Comparison of ENCODE assay signal across 27 mouse cellular contexts in the genomic region with DNA sequence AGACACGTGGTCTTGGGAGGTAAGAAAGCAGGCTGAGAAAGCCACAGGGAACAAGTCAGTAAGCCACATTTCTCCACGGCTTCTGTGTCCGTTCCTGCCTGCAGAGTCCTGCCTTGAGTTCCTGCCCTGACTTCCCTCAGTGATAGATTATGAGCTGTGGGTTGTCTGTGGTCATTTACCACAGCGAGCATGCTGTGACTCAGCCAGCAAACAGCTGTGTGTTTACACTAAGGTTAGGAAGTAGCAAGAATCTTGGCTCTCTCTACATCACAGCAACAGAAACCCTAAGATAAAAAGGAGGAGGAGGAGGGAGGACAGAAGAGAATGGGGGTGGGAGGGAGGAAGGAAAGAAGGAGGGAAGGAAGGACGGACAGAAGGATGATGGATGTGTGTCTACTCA. TPM values are rescaled to one million over a fixed set of nuclear protein-coding genes. Genes with fewer than 3 reads are reported as not detected.
DNase-seq lines count a peak whose midpoint lies in the region; ATAC-seq and TF ChIP-seq lines count a peak whose summit lies in the region.
"Had no signal": no experiment of that assay in that cellular context is flagged by ENCODE, and none has a peak within 500 bp of the region (broad histone marks: within the 10 kb centered on the region; RNA-seq: fewer than 3 reads in every experiment).

No protein-coding gene starts in this region.

- no peaks in the 10 kb centered on the region; the same call in 1 of the 2 replicates for H3K27me3 ChIP-seq in lung, embryonic 16.5 days (ENCODE audit: control insufficient read depth, insufficient read depth, low read depth, low read length)
- no peaks in the 10 kb centered on the region for H3K27me3 ChIP-seq in stomach, postnatal 0 days (ENCODE audit: control insufficient read depth, insufficient read depth, low read length)
- no peaks in the 10 kb centered on the region for H3K27me3 ChIP-seq in thymus, adult 2 months (ENCODE audit: control insufficient read depth, insufficient read depth, low read length)
- H3K27me3 ChIP-seq: embryonic facial prominence, embryonic 15.5 days; heart, embryonic 12.5 days; Patski had no signal

- ATAC-seq in lung, embryonic 16.5 days (ENCODE audit: low read depth) = peak; percentile 63
- 0 out of 2 replicates have a peak, but pooled peaks have one; percentile 15 for ATAC-seq in common myeloid progenitor, adult 5-6 weeks (replicated peaks; ENCODE audit: low read depth, poor library complexity, severe bottlenecking)
- peak; percentile 52; the same call in 1 of the 2 replicates for ATAC-seq in stomach, postnatal 0 days (ENCODE audit: low FRiP score, low TSS enrichment)
- ATAC-seq: activated CD4-positive, CD25-positive, alpha-beta regulatory T cell, adult 4 months; CD4-positive, CD25-positive, alpha-beta regulatory T cell, adult 4 months; forebrain, postnatal 0 days; Patski had no signal

- H3K9ac ChIP-seq in lung, embryonic 16.5 days (ENCODE audit: low read length) = no peak overlapping the region
- H3K9ac ChIP-seq in stomach, postnatal 0 days (ENCODE audit: low read length) = no peak overlapping the region
- H3K9ac ChIP-seq: embryonic facial prominence, embryonic 15.5 days; forebrain, embryonic 12.5 days; forebrain, postnatal 0 days; heart, embryonic 12.5 days; hindbrain, embryonic 14.5 days had no signal

- H3K27ac ChIP-seq in lung, embryonic 16.5 days (ENCODE audit: low read length) = no peak overlapping the region
- no peak overlapping the region for H3K27ac ChIP-seq in stomach, postnatal 0 days (replicated peaks)
- H3K27ac ChIP-seq in thymus, adult 2 months (ENCODE audit: control insufficient read depth, insufficient read depth, low read length) = no peak overlapping the region
- H3K27ac ChIP-seq: embryonic facial prominence, embryonic 15.5 days; forebrain, embryonic 12.5 days; hindbrain, embryonic 10.5 days; hindbrain, embryonic 14.5 days had no signal

- no peak for TF ChIP-seq EP300 in stomach, postnatal 0 days (optimal IDR thresholded peaks at IDR 0.05)

- DNase-seq in lung, postnatal 25 days (ENCODE audit: low spot score) = no peak
- peak; percentile 19 for DNase-seq in urinary bladder, postnatal 14 days (ENCODE audit: low spot score)
- DNase-seq in urinary bladder, adult 18-20 months (ENCODE audit: low spot score in 2 of 2) = no peak
- DNase-seq in stomach, postnatal 0 days (ENCODE audit: low spot score) = no peak
- no peak for DNase-seq in testis, postnatal 14 days (ENCODE audit: low spot score)
- no peak for DNase-seq in thymus, adult 2 months
- DNase-seq: adrenal gland, adult 2 months; adrenal gland, postnatal 25 days; B cell, adult 2 months; cerebellum, adult 18-20 months; cerebellum, adult 9-11 months; cerebellum, postnatal 36 days; embryo, embryonic 11 days; forebrain, postnatal 0 days; gastrocnemius, postnatal 25 days had no signal

- H3K9me3 ChIP-seq in lung, embryonic 16.5 days (ENCODE audit: control insufficient read depth, low read length) = no peaks in the 10 kb centered on the region
- H3K9me3 ChIP-seq in stomach, postnatal 0 days (ENCODE audit: control insufficient read depth, low read length) = no peaks in the 10 kb centered on the region
- H3K9me3 ChIP-seq: embryonic facial prominence, embryonic 15.5 days; forebrain, embryonic 12.5 days; heart, embryonic 12.5 days; hindbrain, embryonic 10.5 days had no signal

- no peaks in the 10 kb centered on the region for H3K4me1 ChIP-seq in lung, embryonic 16.5 days (replicated peaks; ENCODE audit: control insufficient read depth, insufficient read depth, low read length)
- H3K4me1 ChIP-seq in stomach, postnatal 0 days (replicated peaks; ENCODE audit: control insufficient read depth, insufficient read depth) = no peaks in the 10 kb centered on the region
- no peaks in the 10 kb centered on the region for H3K4me1 ChIP-seq in thymus, adult 2 months (replicated peaks; ENCODE audit: control insufficient read depth, insufficient read depth, low read length)
- H3K4me1 ChIP-seq: forebrain, embryonic 12.5 days; heart, embryonic 12.5 days; hindbrain, embryonic 10.5 days had no signal

- no peak overlapping the region for H3K4me2 ChIP-seq in lung, embryonic 16.5 days (ENCODE audit: low read depth, low read length)
- H3K4me2 ChIP-seq in stomach, postnatal 0 days (replicated peaks; ENCODE audit: low read depth) = no peak overlapping the region
- H3K4me2 ChIP-seq: embryonic facial prominence, embryonic 15.5 days; forebrain, embryonic 12.5 days; heart, embryonic 12.5 days; hindbrain, embryonic 14.5 days had no signal

- no peak for TF ChIP-seq POLR2A in thymus, adult 2 months (IDR thresholded peaks at IDR 0.05; ENCODE audit: control insufficient read depth, extremely low read depth, insufficient read depth, low read length, poor library complexity)

- TF ChIP-seq CTCF in stomach, postnatal 0 days (IDR thresholded peaks at IDR 0.05; ENCODE audit: low read depth) = no peak
- no peak for TF ChIP-seq CTCF in thymus, adult 2 months (IDR thresholded peaks at IDR 0.05; ENCODE audit: borderline replicate concordance, control insufficient read depth, extremely low read depth, insufficient read depth, low read length, poor library complexity)

- no peak overlapping the region for H3K4me3 ChIP-seq in lung, embryonic 16.5 days (ENCODE audit: low read length)
- H3K4me3 ChIP-seq in stomach, postnatal 0 days (ENCODE audit: low read depth, low read length) = no peak overlapping the region
- H3K4me3 ChIP-seq in thymus, adult 2 months (ENCODE audit: control insufficient read depth, insufficient read depth, low read length) = no peak overlapping the region
- H3K4me3 ChIP-seq: embryonic facial prominence, embryonic 15.5 days; forebrain, embryonic 12.5 days; heart, embryonic 12.5 days; hindbrain, embryonic 10.5 days had no signal

- 50% methylated on average over 5 of the region's 5 CpGs for WGBS in lung, embryonic 16.5 days
- 43% methylated on average over 5 of the region's 5 CpGs for WGBS in stomach, postnatal 0 days
- 29% methylated on average over 5 of the region's 5 CpGs for WGBS in thymus, adult 2 months

- no peaks in the 10 kb centered on the region for H3K36me3 ChIP-seq in lung, embryonic 16.5 days (ENCODE audit: control insufficient read depth, insufficient read depth, low read length)
- H3K36me3 ChIP-seq in stomach, postnatal 0 days (ENCODE audit: control insufficient read depth, insufficient read depth, low read length) = no peaks in the 10 kb centered on the region
- H3K36me3 ChIP-seq in thymus, adult 2 months (ENCODE audit: control insufficient read depth, insufficient read depth, low read length) = no peaks in the 10 kb centered on the region
- H3K36me3 ChIP-seq: G1E; heart, embryonic 12.5 days had no signal

RNA-seq across cellular contexts. Expression of gene Gli2, which starts 59.6 kb away (rescaled TPM):
- polyA plus RNA-seq in lung, embryonic 16.5 days (2015; fragmentation: Nextera tagmentation; extraction: Ambion mirVana) = 5.6 and 6.3 TPM in 2 replicates
- not detected in 2 replicates for total RNA-seq in common myeloid progenitor, adult 5-6 weeks (2017)
- 1.8 and 2.0 TPM in 2 replicates for polyA plus RNA-seq in stomach, postnatal 0 days (2015; fragmentation: Nextera tagmentation; extraction: Ambion mirVana)
- 1.6 and 2.4 TPM in 2 replicates for polyA plus RNA-seq in thymus, adult 2 months (2012; rRNA removed)
- total RNA-seq: granulocyte monocyte progenitor cell, adult 5-6 weeks had no signal
- polyA plus RNA-seq: activated CD4-positive, CD25-positive, alpha-beta regulatory T cell, adult 4 months; CD4-positive, CD25-positive, alpha-beta regulatory T cell, adult 4 months; G1E had no signal
